In the genomic region with DNA sequence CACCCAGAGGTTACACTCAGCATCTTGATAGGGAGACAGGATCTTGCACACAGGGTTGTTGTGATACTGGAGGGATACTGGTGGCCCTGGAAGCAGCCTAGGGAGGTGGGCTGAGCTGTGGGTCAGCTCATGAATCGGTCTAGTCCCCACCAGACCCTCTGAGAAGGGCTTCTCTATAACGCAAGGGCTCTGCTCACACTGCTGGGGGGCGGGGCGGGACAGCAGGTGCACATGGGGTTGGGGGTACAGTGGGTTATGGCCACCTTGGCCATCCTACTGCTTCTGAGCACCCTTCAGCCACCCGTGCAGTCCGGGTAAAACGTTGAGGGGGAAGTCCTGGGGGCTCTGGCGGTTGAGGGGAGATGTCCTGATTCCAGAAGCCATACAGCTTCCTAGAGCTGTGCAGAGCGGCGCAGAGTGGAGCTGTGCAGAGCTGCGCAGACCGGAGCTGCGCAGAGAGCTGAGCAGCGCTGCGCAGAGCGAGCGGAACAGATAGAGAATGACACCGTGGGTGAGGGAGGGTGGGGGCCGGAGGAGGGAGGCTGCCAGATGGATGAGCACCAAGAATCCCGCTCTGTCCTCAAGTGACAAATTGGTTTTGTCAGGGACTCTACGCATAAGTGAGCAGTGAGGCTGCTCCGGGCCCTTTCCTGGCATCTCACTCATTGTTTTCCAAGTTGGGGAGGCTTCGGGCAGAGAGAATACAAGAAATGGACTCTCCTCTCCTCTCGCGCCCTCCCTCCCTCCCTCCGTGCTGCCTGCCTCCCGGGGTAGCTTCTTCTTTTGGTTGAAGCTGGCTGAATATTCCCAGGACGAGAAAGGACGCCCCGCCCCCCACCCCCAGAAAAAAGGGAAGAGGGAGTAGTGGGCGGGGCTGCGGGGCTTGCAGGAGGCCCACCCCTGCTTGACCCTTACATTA, we compare ENCODE assay signal across 8 mouse cellular contexts. TPM values are rescaled to one million over a fixed set of nuclear protein-coding genes. Genes with fewer than 3 reads are reported as not detected.
DNase-seq lines count a peak whose midpoint lies in the region; ATAC-seq lines count a peak whose summit lies in the region.

No protein-coding gene starts in this region.

- DNase-seq in gastrocnemius, postnatal 14 days: peak; percentile 61
- no peak for DNase-seq in gastrocnemius, adult 18-20 months (ENCODE audit: low spot score)
- peak; percentile 66 for DNase-seq in cerebellum, adult 8-10 months
- DNase-seq in frontal cortex, adult 2 months (ENCODE audit: extremely low spot score in 1 of 2, low spot score in 1 of 2): peak; percentile 53 to 84
- peak; percentile 79 to 84 for DNase-seq in left cerebral cortex, postnatal 36 days (ENCODE audit: low spot score in 2 of 2)
- peak; percentile 76 for DNase-seq in right cerebral cortex, postnatal 4 days

- no peaks in the 10 kb centered on the region; the same call in 1 of the 2 replicates for H3K36me3 ChIP-seq in intestine, embryonic 16.5 days (ENCODE audit: control insufficient read depth, insufficient read depth, low read length)

- no peaks in the 10 kb centered on the region for H3K9me3 ChIP-seq in intestine, embryonic 16.5 days (ENCODE audit: control insufficient read depth, low read length)

- peak overlapping the region; percentile 72 for H3K27ac ChIP-seq in intestine, embryonic 16.5 days (ENCODE audit: low read length)

- WGBS in intestine, embryonic 16.5 days: 15% methylated on average over 29 of the region's 32 CpGs

- intact Hi-C loops in gastrocnemius, postnatal 14 days (cut with DNase I; ENCODE audit: low total_unique reads): no loop called here
- intact Hi-C loops in left cerebral cortex, postnatal 36 days (cut with DNase I): no loop called here

- peak overlapping the region; percentile 36 for H3K4me3 ChIP-seq in intestine, embryonic 16.5 days (ENCODE audit: low read length)

- peaks cover 47% of the 10 kb centered on the region for H3K4me1 ChIP-seq in intestine, embryonic 16.5 days (ENCODE audit: control insufficient read depth, insufficient read depth, low read length)

- H3K27me3 ChIP-seq in intestine, embryonic 16.5 days (replicated peaks; ENCODE audit: control insufficient read depth, insufficient read depth, low read length): no peaks in the 10 kb centered on the region

- H3K9ac ChIP-seq in intestine, embryonic 16.5 days (ENCODE audit: low read depth, low read length): peak overlapping the region; percentile 53

- H3K4me2 ChIP-seq in intestine, embryonic 16.5 days (ENCODE audit: low read depth, low read length): peak overlapping the region; percentile 60

- peak; percentile 77 for ATAC-seq in intestine, embryonic 16.5 days
- ATAC-seq in megakaryocyte progenitor cell, adult 5-6 weeks (replicated peaks; ENCODE audit: poor library complexity): peak; percentile 71

RNA-seq across cellular contexts. Expression of a gene that starts 16.6 kb away (rescaled TPM):
- 10 to 100 TPM; 23.1 to 29.6 TPM for total RNA-seq in gastrocnemius, postnatal 14 days (2021)
- 1 to 10 TPM; 5.2 to 8.2 TPM for total RNA-seq in gastrocnemius, adult 18-20 months (2021)
- polyA plus RNA-seq in frontal cortex, adult 2 months (2012; rRNA removed): 13.1 and 16.8 TPM in 2 replicates
- 20.6 and 20.8 TPM in 2 replicates for polyA plus RNA-seq in intestine, embryonic 16.5 days (2015; fragmentation: Nextera tagmentation; extraction: Ambion mirVana)
- total RNA-seq in left cerebral cortex, postnatal 36 days (2021): 10 to 100 TPM; 15.4 to 18.3 TPM
- total RNA-seq in megakaryocyte progenitor cell, adult 5-6 weeks (2015): 0.10 and 1.1 TPM in 2 replicates
- total RNA-seq in megakaryocyte progenitor cell, adult 5-6 weeks (2017): not detected in 2 replicates

RNA-seq across cellular contexts. Expression of a gene that starts 31.8 kb away (rescaled TPM):
- 10 to 100 TPM; 24.1 to 24.7 TPM for total RNA-seq in gastrocnemius, postnatal 14 days (2021)
- 10 to 100 TPM; 40.1 to 41.4 TPM for total RNA-seq in gastrocnemius, adult 18-20 months (2021)
- polyA plus RNA-seq in frontal cortex, adult 2 months (2012; rRNA removed): 36.6 and 39.8 TPM in 2 replicates
- polyA plus RNA-seq in intestine, embryonic 16.5 days (2015; fragmentation: Nextera tagmentation; extraction: Ambion mirVana): 58.4 and 65.8 TPM in 2 replicates
- 10 to 100 TPM; 24.4 to 29.5 TPM for total RNA-seq in left cerebral cortex, postnatal 36 days (2021)
- total RNA-seq in megakaryocyte progenitor cell, adult 5-6 weeks (2015): 49.9 and 53.9 TPM in 2 replicates
- 21.7 and 31.8 TPM in 2 replicates for total RNA-seq in megakaryocyte progenitor cell, adult 5-6 weeks (2017)

RNA-seq across cellular contexts. Expression of a gene that starts 32.0 kb away (rescaled TPM):
- 10 to 100 TPM; 19.5 to 21.4 TPM for total RNA-seq in gastrocnemius, postnatal 14 days (2021)
- 10 to 100 TPM; 18.4 to 28.1 TPM for total RNA-seq in gastrocnemius, adult 18-20 months (2021)
- 24.4 and 25.0 TPM in 2 replicates for polyA plus RNA-seq in frontal cortex, adult 2 months (2012; rRNA removed)
- 86.7 and 91.2 TPM in 2 replicates for polyA plus RNA-seq in intestine, embryonic 16.5 days (2015; fragmentation: Nextera tagmentation; extraction: Ambion mirVana)
- 10 to 100 TPM; 28.4 to 29.1 TPM for total RNA-seq in left cerebral cortex, postnatal 36 days (2021)
- 42.9 and 43.8 TPM in 2 replicates for total RNA-seq in megakaryocyte progenitor cell, adult 5-6 weeks (2015)
- 43.6 and 50.1 TPM in 2 replicates for total RNA-seq in megakaryocyte progenitor cell, adult 5-6 weeks (2017)

RNA-seq across cellular contexts. Expression of a gene that starts 35.9 kb away (rescaled TPM):
- total RNA-seq in gastrocnemius, postnatal 14 days (2021): not detected
- not detected for total RNA-seq in gastrocnemius, adult 18-20 months (2021)
- not detected in 2 replicates for polyA plus RNA-seq in frontal cortex, adult 2 months (2012; rRNA removed)
- 0.07 TPM in 1 of 2 replicates, not detected in the other for polyA plus RNA-seq in intestine, embryonic 16.5 days (2015; fragmentation: Nextera tagmentation; extraction: Ambion mirVana)
- total RNA-seq in left cerebral cortex, postnatal 36 days (2021): not detected
- not detected in 2 replicates for total RNA-seq in megakaryocyte progenitor cell, adult 5-6 weeks (2015)
- total RNA-seq in megakaryocyte progenitor cell, adult 5-6 weeks (2017): not detected in 2 replicates

RNA-seq across cellular contexts. Expression of a gene that starts 41.0 kb away (rescaled TPM):
- total RNA-seq in gastrocnemius, postnatal 14 days (2021): 10 to 100 TPM; 22.3 to 27.2 TPM
- total RNA-seq in gastrocnemius, adult 18-20 months (2021): 10 to 100 TPM; 19.1 to 26.2 TPM
- polyA plus RNA-seq in frontal cortex, adult 2 months (2012; rRNA removed): 37.9 and 41.2 TPM in 2 replicates
- 47.3 and 66.2 TPM in 2 replicates for polyA plus RNA-seq in intestine, embryonic 16.5 days (2015; fragmentation: Nextera tagmentation; extraction: Ambion mirVana)
- 10 to 100 TPM; 33.2 to 41.6 TPM for total RNA-seq in left cerebral cortex, postnatal 36 days (2021)
- total RNA-seq in megakaryocyte progenitor cell, adult 5-6 weeks (2015): 13.6 and 14.8 TPM in 2 replicates
- 11.1 and 11.2 TPM in 2 replicates for total RNA-seq in megakaryocyte progenitor cell, adult 5-6 weeks (2017)
